In the genomic region with DNA sequence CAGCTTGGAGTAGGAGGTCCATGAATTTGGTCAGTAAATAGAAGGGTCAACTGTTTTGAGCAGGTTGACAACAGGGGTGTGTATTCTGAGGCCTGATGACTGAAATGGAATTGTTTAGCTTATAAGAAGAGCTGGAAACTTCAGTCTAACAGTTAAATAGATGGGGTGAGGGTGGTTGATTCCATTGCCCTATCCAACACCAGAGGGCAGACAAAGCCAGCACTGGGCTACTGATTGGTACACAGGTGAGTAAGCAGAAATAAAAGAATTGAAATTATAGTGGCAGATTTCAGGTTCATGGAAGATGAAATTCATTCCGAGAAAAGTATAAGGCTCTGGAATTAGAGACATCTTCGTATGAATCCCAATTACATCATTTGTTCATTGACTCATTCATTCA, we compare ENCODE assay signal across 20 mouse cellular contexts.
A peak's percentile ranks its signal among the peaks of the same experiment; 100 is the strongest.
DNase-seq lines count a peak whose midpoint lies in the region; ATAC-seq and TF ChIP-seq lines count a peak whose summit lies in the region.
"Had no signal": no experiment of that assay in that cellular context is flagged by ENCODE, and none has a peak within 500 bp of the region (broad histone marks: within the 10 kb centered on the region; RNA-seq: fewer than 3 reads in every experiment).

No protein-coding gene starts in this region.

- no peak for ATAC-seq in heart, postnatal 0 days (ENCODE audit: insufficient read depth, low read depth)
- no peak for ATAC-seq in midbrain, embryonic 11.5 days (ENCODE audit: low FRiP score)
- ATAC-seq in stomach, postnatal 0 days (ENCODE audit: low FRiP score, low TSS enrichment), result no peak
- ATAC-seq: forebrain, embryonic 13.5 days; hindbrain, embryonic 16.5 days had no signal

- no peaks in the 10 kb centered on the region for H3K4me1 ChIP-seq in heart, postnatal 0 days (ENCODE audit: control insufficient read depth, insufficient read depth)
- H3K4me1 ChIP-seq in heart, embryonic 10.5 days, result no peaks in the 10 kb centered on the region
- H3K4me1 ChIP-seq in midbrain, embryonic 11.5 days (ENCODE audit: control insufficient read depth, insufficient read depth, low read length), result peaks cover 4% of the 10 kb centered on the region; the same call in 1 of the 2 replicates
- peaks cover 13% of the 10 kb centered on the region for H3K4me1 ChIP-seq in midbrain, embryonic 10.5 days
- H3K4me1 ChIP-seq in stomach, postnatal 0 days (replicated peaks; ENCODE audit: control insufficient read depth, insufficient read depth), result no peaks in the 10 kb centered on the region
- H3K4me1 ChIP-seq: embryonic facial prominence, embryonic 12.5 days; forebrain, embryonic 13.5 days; limb, embryonic 13.5 days; liver, embryonic 13.5 days; lung, embryonic 15.5 days; midbrain, embryonic 12.5 days had no signal

- H3K36me3 ChIP-seq in heart, postnatal 0 days (replicated peaks; ENCODE audit: control insufficient read depth, insufficient read depth, low read length), result no peaks in the 10 kb centered on the region
- no peaks in the 10 kb centered on the region for H3K36me3 ChIP-seq in heart, embryonic 10.5 days
- H3K36me3 ChIP-seq in midbrain, embryonic 11.5 days (ENCODE audit: control insufficient read depth, insufficient read depth, low read length), result no peaks in the 10 kb centered on the region
- H3K36me3 ChIP-seq in midbrain, embryonic 10.5 days, result no peaks in the 10 kb centered on the region
- no peaks in the 10 kb centered on the region for H3K36me3 ChIP-seq in stomach, postnatal 0 days (ENCODE audit: control insufficient read depth, insufficient read depth, low read length)
- H3K36me3 ChIP-seq: embryonic facial prominence, embryonic 12.5 days; limb, embryonic 13.5 days; liver, embryonic 13.5 days; lung, embryonic 15.5 days; midbrain, embryonic 12.5 days had no signal

- no peak for TF ChIP-seq EP300 in heart, postnatal 0 days (IDR thresholded peaks at IDR 0.05; ENCODE audit: low read depth)
- no peak for TF ChIP-seq EP300 in stomach, postnatal 0 days (optimal IDR thresholded peaks at IDR 0.05)

- WGBS in heart, postnatal 0 days, result 78% methylated on average over 2 of the region's 2 CpGs
- 88% methylated on average over 2 of the region's 2 CpGs for WGBS in heart, embryonic 10.5 days
- WGBS in midbrain, embryonic 11.5 days, result 94% methylated on average over 2 of the region's 2 CpGs
- WGBS in midbrain, embryonic 10.5 days, result 90% methylated on average over 2 of the region's 2 CpGs
- 87% methylated on average over 2 of the region's 2 CpGs for WGBS in stomach, postnatal 0 days

- no peak overlapping the region for H3K4me3 ChIP-seq in heart, postnatal 0 days (ENCODE audit: low read depth, low read length)
- no peak overlapping the region for H3K4me3 ChIP-seq in heart, embryonic 10.5 days
- no peak overlapping the region for H3K4me3 ChIP-seq in midbrain, embryonic 11.5 days (ENCODE audit: low read depth, low read length)
- no peak overlapping the region for H3K4me3 ChIP-seq in midbrain, embryonic 10.5 days
- H3K4me3 ChIP-seq in stomach, postnatal 0 days (ENCODE audit: low read depth, low read length), result no peak overlapping the region
- H3K4me3 ChIP-seq: embryonic facial prominence, embryonic 12.5 days; erythroblast, embryonic 14.5 days; forebrain, embryonic 13.5 days; limb, embryonic 13.5 days; liver, embryonic 13.5 days; lung, embryonic 15.5 days; midbrain, embryonic 12.5 days had no signal

- no peak for DNase-seq in heart, postnatal 0 days (ENCODE audit: low spot score)
- no peak for DNase-seq in heart, embryonic 10.5 days (ENCODE audit: low spot score)
- peak; percentile 67 for DNase-seq in midbrain, embryonic 11.5 days (ENCODE audit: low spot score, missing footprints)
- no peak for DNase-seq in midbrain, embryonic 10.5 days (ENCODE audit: low spot score)
- DNase-seq in cerebellum, postnatal 10 days, result peak; percentile 65 to 67
- no peak for DNase-seq in stomach, postnatal 0 days (ENCODE audit: low spot score)
- DNase-seq in lung, postnatal 10 days, result no peak
- DNase-seq: gastrocnemius, postnatal 14 days; heart, adult 18-20 months; heart, postnatal 4 days; kidney, adult 18-20 months; liver, embryonic 13.5 days had no signal

- H3K9me3 ChIP-seq in heart, postnatal 0 days (replicated peaks; ENCODE audit: control insufficient read depth, low read length), result no peaks in the 10 kb centered on the region
- H3K9me3 ChIP-seq in heart, embryonic 10.5 days, result no peaks in the 10 kb centered on the region
- H3K9me3 ChIP-seq in midbrain, embryonic 11.5 days (ENCODE audit: control insufficient read depth, low read length), result no peaks in the 10 kb centered on the region
- no peaks in the 10 kb centered on the region for H3K9me3 ChIP-seq in midbrain, embryonic 10.5 days (replicated peaks)
- H3K9me3 ChIP-seq in stomach, postnatal 0 days (ENCODE audit: control insufficient read depth, low read length), result no peaks in the 10 kb centered on the region
- H3K9me3 ChIP-seq: embryonic facial prominence, embryonic 12.5 days; forebrain, embryonic 13.5 days; limb, embryonic 13.5 days; liver, embryonic 13.5 days; lung, embryonic 15.5 days; midbrain, embryonic 12.5 days had no signal

- no peak overlapping the region for H3K4me2 ChIP-seq in heart, postnatal 0 days (ENCODE audit: low read depth, low read length)
- no peak overlapping the region for H3K4me2 ChIP-seq in midbrain, embryonic 11.5 days
- H3K4me2 ChIP-seq in stomach, postnatal 0 days (replicated peaks; ENCODE audit: low read depth), result no peak overlapping the region
- H3K4me2 ChIP-seq: embryonic facial prominence, embryonic 12.5 days; forebrain, embryonic 13.5 days; limb, embryonic 13.5 days; liver, embryonic 13.5 days; lung, embryonic 15.5 days; midbrain, embryonic 12.5 days had no signal

- no peaks in the 10 kb centered on the region for H3K27me3 ChIP-seq in heart, postnatal 0 days (ENCODE audit: control insufficient read depth, insufficient read depth, low read length)
- H3K27me3 ChIP-seq in heart, embryonic 10.5 days (ENCODE audit: insufficient read depth, poor library complexity, severe bottlenecking), result no peaks in the 10 kb centered on the region
- H3K27me3 ChIP-seq in midbrain, embryonic 11.5 days (ENCODE audit: control insufficient read depth, insufficient read depth, low read length), result peaks cover 5% of the 10 kb centered on the region; the same call in 1 of the 2 replicates
- H3K27me3 ChIP-seq in midbrain, embryonic 10.5 days (ENCODE audit: low read depth, poor library complexity, severe bottlenecking), result peaks cover 49% of the 10 kb centered on the region
- H3K27me3 ChIP-seq in stomach, postnatal 0 days (ENCODE audit: control insufficient read depth, insufficient read depth, low read length), result no peaks in the 10 kb centered on the region
- H3K27me3 ChIP-seq: embryonic facial prominence, embryonic 12.5 days; forebrain, embryonic 13.5 days; limb, embryonic 13.5 days; liver, embryonic 13.5 days; lung, embryonic 15.5 days had no signal

- no peak overlapping the region for H3K9ac ChIP-seq in heart, postnatal 0 days (replicated peaks; ENCODE audit: low read depth, low read length)
- H3K9ac ChIP-seq in midbrain, embryonic 11.5 days (ENCODE audit: low read length), result no peak overlapping the region
- no peak overlapping the region for H3K9ac ChIP-seq in stomach, postnatal 0 days (ENCODE audit: low read length)
- H3K9ac ChIP-seq: embryonic facial prominence, embryonic 12.5 days; forebrain, embryonic 13.5 days; limb, embryonic 13.5 days; liver, embryonic 13.5 days; lung, embryonic 15.5 days; midbrain, embryonic 12.5 days had no signal

- H3K27ac ChIP-seq in heart, postnatal 0 days (ENCODE audit: low read depth), result no peak overlapping the region
- no peak overlapping the region for H3K27ac ChIP-seq in heart, embryonic 10.5 days
- no peak overlapping the region for H3K27ac ChIP-seq in midbrain, embryonic 11.5 days (ENCODE audit: low read depth, low read length)
- no peak overlapping the region for H3K27ac ChIP-seq in midbrain, embryonic 10.5 days (replicated peaks)
- H3K27ac ChIP-seq in stomach, postnatal 0 days (replicated peaks), result no peak overlapping the region
- H3K27ac ChIP-seq: embryonic facial prominence, embryonic 12.5 days; forebrain, embryonic 13.5 days; limb, embryonic 13.5 days; liver, embryonic 13.5 days; lung, embryonic 15.5 days; macrophage; midbrain, embryonic 12.5 days had no signal

- TF ChIP-seq CTCF in heart, postnatal 0 days (IDR thresholded peaks at IDR 0.05; ENCODE audit: low read depth), result 0 out of 2 replicates have a peak, but pooled peaks have one; percentile 5
- TF ChIP-seq CTCF in stomach, postnatal 0 days (IDR thresholded peaks at IDR 0.05; ENCODE audit: low read depth), result peak; percentile 30

Comparison
In these comparisons a context has a peak if more than half of its experiments do, and no peak if none do; other contexts are left out.
1. DNase-seq: peak in midbrain, embryonic 11.5 days (single experiment) and cerebellum, postnatal 10 days (2 of 2); none in heart, postnatal 0 days (single experiment), heart, embryonic 10.5 days (single experiment), midbrain, embryonic 10.5 days (single experiment), stomach, postnatal 0 days (single experiment) and lung, postnatal 10 days (single experiment).